Mouse (Mus musculus): ENCODE results near the gene Adh5.
"Not testable (repeated sequence)": the region's sequence is repeated elsewhere in the genome, so short reads cannot be mapped to it uniquely, and the experiment has no call there.

Gene Adh5

GRCm38 (mm10) chr3:138460260-138460659, 17.4 kb downstream of the Adh5 start:
- peak in 1 of 2 experiments; percentile 40 for DNase-seq (ENCODE audit: low spot score in 2 of 2)

DNA sequence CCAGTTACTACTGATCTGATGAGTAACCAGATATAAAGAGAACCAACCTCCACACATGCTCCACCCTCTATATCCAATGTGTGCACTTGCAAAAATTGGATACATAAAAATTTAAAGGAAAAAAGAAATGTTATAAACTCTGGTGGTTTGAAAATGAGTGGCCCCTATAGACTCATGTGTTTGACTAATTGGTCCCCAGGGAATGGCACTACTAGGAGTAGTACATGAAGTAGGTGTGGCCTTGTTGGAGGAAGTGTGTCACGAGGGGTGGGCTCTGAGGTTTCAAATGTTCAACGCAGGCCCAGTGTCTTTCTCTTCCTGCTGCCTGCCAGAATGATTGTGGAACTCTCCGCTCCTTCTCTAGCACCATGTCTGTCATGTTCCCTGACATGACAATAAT, 18.9 kb downstream of the Adh5 start:
- no peak for DNase-seq (ENCODE audit: low spot score in 2 of 2)

GRCm38 (mm10) chr3:138463137-138463536, 20.2 kb downstream of the Adh5 start:
- no peak for DNase-seq (ENCODE audit: low spot score in 2 of 2)

GRCm38 (mm10) chr3:138463807-138464206, 20.9 kb downstream of the Adh5 start:
- DNase-seq (ENCODE audit: low spot score in 2 of 2): no peak

DNA sequence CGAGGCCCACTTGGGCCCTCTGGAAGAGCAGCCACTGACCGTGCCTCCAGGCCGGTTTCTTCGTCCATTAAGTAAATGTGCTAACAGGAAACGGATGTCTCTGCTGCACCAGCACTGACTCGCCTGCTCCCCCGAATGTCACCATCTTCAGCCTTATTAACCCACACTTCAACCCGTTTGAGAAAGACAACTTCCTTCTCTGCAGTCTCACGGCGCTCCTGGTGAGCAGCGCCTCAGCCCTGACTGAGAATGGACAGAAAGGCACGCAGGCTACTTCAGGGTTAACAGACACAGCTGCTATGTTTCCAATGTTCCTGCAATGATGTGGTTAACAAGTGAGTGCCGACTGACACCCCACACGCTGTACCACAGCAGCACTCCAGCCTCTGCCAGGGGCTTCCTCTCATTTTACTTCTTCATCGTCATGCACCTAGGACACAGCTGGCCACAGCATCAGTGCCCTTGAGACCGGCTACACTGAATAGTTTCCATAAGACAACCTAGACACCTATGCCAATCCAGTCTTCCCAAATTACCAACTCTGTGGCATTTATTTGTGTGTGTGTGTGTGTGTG, 21.8 kb downstream of the Adh5 start:
- no peak for DNase-seq (ENCODE audit: low spot score in 2 of 2)

DNA sequence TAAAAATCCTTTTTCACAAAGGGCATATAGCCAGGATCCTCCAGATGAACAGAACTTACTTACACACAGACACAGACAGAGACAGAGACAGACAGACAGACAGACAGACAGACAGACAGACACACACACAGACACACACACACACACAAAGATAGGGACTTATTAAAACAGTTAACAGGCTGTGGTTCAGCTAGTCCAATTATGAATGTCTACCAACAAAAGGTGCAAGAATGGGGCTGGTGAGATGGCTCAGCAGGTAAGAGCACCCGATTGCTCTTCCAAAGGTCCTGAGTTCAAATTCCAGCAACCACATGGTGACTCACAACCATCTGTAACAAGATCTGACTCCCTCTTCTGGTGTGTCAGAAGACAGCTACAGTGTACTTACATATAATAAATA, 23.8 kb downstream of the Adh5 start:
- DNase-seq (ENCODE audit: low spot score in 2 of 2): not testable (repeated sequence)

- DNase-seq (ENCODE audit: low spot score in 2 of 2): no peak
Measured at GRCm38 (mm10) chr3:138471066-138471465, 28.2 kb downstream of the Adh5 start.

DNA sequence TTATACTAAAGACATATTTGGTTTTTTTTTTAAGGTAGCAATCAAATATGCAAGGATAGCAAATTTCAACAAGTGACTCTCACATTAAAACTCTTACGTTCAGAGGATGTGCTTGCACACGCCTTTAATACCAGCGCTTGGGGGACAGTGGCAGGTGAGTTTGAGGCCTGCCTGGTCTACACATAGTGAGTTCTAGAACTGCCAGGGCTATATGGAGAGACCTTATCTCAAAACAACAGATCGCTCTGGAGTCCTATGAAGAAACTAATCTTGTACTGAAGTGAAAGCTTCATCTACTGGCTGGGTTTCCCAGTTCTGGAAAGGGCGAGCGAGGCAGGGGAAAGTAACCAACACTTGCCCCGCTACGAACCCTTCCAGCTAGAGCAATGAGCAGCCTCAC, 36.6 kb downstream of the Adh5 start:
- DNase-seq (ENCODE audit: low spot score in 2 of 2): no peak

DNA sequence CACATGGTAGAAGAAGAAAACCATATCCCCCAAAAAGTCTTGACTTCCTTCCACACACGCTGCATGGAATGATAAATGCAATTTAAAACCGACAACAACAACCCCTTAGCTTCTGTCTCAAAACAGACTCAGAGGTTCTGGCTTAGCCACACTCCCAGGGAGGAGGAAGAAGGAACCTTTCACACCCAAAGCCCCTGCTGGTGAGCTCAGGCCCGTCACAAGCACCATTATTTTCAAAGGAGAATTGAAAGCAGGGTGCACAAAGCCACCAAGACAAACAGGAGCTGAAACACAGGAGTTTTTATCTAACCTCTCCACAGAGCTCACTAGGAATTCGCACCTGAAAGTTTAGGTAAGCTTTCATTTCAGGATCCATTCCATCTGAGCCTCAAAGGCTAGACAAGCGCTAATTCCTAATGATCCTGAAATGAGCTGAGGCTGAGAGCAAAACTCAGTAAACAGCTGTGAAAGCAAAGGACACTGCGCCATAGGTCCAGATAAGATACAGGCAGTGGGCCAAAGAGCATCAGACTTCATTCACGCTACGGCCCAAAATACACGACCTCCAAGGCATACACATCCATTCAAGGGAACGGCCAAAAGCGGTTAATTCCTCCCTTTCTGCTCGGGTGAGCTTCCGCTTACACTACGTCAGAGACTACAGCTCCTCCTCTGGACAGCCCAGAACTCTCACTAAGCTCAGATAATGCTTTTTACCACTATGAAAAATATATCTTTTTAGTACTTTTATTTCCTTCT, 38.8 kb downstream of the Adh5 start:
- DNase-seq (ENCODE audit: low spot score in 2 of 2): no peak

DNA sequence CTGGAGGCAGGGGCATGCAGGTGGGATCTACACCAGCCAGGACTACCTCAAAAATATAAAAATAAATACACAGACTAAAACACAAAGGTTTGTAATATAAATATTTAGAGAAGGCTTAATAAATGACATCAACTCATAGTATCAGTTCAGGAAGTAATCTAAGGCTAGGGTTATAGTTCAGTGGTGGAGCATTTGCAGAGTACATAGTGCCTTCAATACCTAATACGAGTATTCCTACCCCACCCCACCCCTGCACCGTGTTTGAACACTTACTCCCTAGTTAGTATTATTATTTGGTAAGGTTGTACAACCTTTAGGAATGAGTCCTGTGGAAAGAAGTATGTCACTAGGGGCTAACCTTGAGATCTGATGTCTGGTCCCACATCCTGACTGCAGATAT, 40.3 kb downstream of the Adh5 start:
- no peak for DNase-seq (ENCODE audit: low spot score in 2 of 2)

DNA sequence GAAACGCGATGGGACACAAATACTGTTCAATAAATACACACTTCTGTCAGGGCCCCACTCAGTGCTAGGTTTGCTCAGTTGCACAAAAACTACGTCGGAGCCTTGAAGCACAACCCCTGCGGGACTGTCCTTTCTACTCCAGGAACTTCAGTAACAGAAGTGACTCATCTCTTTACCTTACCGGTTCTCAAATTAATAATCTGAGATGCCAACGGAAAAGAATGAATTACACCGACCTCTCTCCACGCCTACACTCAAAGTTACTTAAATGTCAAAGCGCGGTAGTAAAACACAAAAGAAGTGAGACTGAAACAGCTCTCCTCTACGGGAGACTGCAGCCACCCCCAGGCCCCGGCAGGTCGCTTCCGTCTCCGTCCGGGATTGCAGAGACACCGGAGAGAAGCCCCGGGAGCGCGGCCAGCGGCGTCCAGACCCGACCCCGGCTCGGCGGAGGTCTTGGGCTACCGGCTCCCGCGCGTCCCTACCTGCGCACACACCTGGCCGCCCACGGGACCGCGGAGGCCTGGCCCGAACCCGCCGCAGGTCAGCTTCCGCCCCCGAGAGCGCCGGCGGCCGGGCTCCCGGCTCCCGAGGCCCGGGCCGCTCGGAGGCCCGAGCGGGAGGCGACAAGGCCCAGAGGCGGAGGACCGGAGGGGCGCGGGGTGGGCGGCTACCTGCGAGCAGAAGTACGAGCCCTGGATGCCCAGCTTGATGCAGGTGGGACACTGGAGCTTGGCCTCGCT, 45.9 kb downstream of the Adh5 start:
- peak in 1 of 2 experiments; percentile 3 for DNase-seq (ENCODE audit: low spot score in 2 of 2)

DNA sequence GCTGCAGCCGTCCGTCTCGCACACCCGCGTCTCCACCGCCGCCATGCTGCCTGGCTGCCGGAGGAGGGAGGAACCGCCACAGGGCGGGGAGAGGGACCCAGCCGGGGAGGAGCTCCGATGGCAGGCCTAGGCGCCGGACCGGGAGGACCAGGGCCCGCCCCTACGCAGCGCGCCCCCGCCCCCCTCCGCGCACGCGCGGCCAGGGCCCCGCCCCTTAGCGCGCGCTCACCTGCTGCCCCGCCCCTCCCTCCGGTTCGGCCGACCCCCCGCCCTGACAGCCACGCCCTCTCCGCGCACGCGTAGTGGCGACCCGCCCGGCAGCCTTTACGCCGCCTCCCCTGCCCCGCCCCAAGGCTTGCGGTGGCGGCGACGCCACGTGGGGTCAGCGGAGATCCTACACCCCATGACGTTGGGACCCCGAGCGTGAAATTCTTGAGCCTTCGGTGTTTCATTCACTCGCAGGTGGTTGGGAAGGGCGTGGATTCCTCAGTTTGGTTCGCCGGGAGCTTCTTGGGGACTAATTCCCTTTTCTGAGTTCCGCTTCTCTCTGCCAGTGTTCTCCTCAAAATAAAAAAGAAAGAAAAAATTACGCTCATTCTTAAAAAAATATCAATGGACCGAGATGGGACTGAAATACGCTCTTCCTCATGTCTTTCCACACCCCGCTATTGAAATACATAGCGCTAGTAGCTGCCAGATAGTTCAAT, 46.6 kb downstream of the Adh5 start, which contains the start of gene Metap1:
TSS of gene Metap1 (minus strand) at position 189 of the 707 bp plus-strand sequence.
- peak; percentile 80 to 92 for DNase-seq (ENCODE audit: low spot score in 2 of 2)

DNA sequence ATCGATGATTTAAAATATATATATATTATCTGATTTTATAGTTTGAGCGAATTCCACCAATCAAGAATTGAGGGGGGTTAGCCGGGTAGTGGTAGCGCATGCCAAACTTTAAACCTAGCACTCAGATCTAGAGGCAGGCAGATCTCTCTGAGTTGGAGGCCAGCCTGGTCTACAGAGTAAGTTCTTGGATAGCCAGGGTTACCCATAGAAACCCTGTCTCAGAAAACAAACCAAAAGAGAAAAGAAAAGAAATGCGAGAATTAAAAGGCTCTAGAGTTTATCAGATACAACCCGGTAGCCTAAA, 47.1 kb downstream of the Adh5 start:
- peak in 1 of 2 experiments; percentile 6 for DNase-seq (ENCODE audit: low spot score in 2 of 2)

- DNase-seq (ENCODE audit: low spot score in 2 of 2): no peak
Measured at GRCm38 (mm10) chr3:138493668-138494067, 50.8 kb downstream of the Adh5 start.

- DNase-seq (ENCODE audit: low spot score in 2 of 2): no peak
Measured at GRCm38 (mm10) chr3:138494565-138494964, 51.7 kb downstream of the Adh5 start.

DNA sequence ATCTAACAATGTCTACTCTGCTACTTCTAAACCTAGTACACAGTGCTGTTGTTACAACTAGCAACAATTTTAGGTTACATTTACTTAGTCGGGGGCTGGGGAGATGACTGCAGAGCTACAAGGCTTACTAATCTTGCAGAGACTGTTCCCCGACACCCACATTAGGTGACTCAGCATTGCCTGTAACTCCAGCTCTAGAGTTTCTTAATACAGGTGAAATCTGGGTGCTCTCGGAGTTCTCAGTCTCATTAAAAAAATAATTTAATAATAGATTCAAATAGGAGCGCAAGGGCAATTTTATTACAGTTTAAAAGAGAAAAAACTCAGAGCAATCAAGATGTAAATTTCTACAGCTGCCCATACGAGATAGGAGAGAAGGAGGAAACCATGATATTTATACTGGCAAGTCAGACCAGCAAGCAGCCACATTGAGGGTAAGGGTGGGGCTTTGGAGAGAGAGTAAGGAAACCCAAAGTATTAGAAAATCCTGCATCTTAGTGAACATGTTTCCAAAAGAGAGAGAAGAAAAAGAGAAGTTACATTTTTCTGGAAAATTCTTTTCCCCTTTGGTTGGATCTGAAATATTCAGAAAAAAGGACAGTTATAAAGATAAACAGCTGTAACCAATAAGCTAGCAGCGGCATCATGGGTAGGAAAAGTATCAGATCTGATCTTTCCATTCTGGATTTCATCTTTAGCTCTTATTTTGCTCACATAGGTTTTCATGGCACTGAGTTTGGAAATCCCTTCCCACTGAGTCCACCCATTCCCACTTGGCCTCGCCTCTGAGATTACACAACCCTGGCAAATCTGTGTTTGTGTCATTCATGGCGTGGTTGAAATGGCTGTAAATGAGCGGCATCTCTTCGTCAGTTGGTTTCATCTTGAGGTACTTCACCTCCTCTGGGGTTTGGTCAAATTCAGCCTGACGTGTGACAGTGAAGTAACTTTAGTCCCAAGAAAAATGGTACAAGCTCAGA, 52.6 kb downstream of the Adh5 start:
- peak in 1 of 2 experiments; percentile 15 for DNase-seq (ENCODE audit: low spot score in 2 of 2)

DNA sequence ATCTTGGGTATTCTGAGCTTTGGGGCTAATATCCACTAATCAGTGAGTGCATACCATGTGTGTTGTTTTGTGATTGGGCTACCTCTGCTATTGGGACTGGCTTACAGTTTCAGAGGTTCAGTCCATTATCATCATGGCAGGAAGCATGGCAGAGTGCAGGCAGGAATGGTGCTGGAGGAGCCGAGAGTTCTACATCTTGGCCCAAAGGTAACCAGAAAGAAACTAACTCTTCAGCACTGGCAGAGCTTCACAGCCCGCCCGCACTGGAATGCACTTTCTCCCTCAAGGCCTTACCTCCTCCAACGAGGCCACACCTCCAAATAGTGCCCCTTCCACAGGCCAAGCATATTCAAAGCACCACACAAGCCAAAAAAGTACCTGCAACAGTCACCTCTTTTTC, 55.8 kb downstream of the Adh5 start:
- DNase-seq (ENCODE audit: low spot score in 2 of 2): no peak

- DNase-seq (ENCODE audit: low spot score in 2 of 2): no peak
Measured at GRCm38 (mm10) chr3:138499854-138500740, 57.2 kb downstream of the Adh5 start.

DNA sequence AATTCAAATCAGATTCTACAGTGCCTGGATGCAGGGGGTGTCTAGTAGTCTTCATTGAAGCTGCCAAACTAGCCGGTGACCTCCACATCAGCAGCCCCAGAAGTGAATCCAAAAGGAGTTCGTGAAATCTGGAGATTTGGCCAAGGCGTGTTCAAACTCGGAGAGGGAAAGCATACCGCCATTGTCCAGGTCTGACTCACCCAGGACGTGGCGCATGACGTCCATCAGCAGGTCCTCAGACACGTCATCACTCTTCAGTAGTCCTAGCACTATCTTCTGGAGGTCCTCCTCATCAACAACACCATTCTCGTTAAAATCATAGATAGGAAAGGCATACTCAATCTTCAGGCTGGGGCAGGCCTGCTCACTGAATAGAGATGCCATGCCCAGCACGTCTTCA, 60.9 kb downstream of the Adh5 start:
- no peak for DNase-seq (ENCODE audit: low spot score in 2 of 2)

Data from left cerebral cortex, adult 9 months (tissue).